Mouse (Mus musculus) embryonic facial prominence, embryonic 11.5 days (tissue): ENCODE data around the gene Txnrd1. TPM values are rescaled to one million over a fixed set of nuclear protein-coding genes. Genes with fewer than 3 reads are reported as not detected.
A peak's percentile ranks its signal among the peaks of the same experiment; 100 is the strongest.

Experiments
- ATAC-seq: fragments of 200-750 bp; cut with Nextera tagmentation; replicated peaks from 2 replicates; pipeline ENCODE4 v1.8.0; 2017; ENCODE audit warnings: low read depth; ENCODE audit not compliant: insufficient number of reproducible peaks, low FRiP score, low TSS enrichment
- DNase-seq: peaks from one replicate; pipeline ENCODE4 v3.0.0-alpha.2; 2015; ENCODE audit warnings: low spot score
- H3K27ac ChIP-seq: fragments of 300-500 bp; sonication (generic); replicated peaks from 2 replicates; pipeline ENCODE4 v1.5.1; 2014; ENCODE audit warnings: mild to moderate bottlenecking, low read depth, low read length, control low read depth
- H3K27me3 ChIP-seq: fragments of 300-500 bp; sonication (generic); 2 replicates; pipeline ENCODE4 v1.6.1; 2014; ENCODE audit warnings: mild to moderate bottlenecking, low read length, moderate library complexity, mixed read lengths; ENCODE audit not compliant: control insufficient read depth, insufficient read depth
- H3K36me3 ChIP-seq: fragments of 300-500 bp; sonication (generic); replicated peaks from 2 replicates; pipeline ENCODE4 v1.6.1; 2014; ENCODE audit warnings: low read depth, mild to moderate bottlenecking, low read length, moderate library complexity, mixed read lengths; ENCODE audit not compliant: control insufficient read depth, insufficient read depth
- H3K4me1 ChIP-seq: fragments of 300-500 bp; sonication (generic); 2 replicates; pipeline ENCODE4 v1.6.1; 2014; ENCODE audit warnings: low read length, mixed read lengths; ENCODE audit not compliant: control insufficient read depth, insufficient read depth
- H3K4me2 ChIP-seq: fragments of 300-500 bp; sonication (generic); 2 replicates; pipeline ENCODE4 v1.6.1; 2014; ENCODE audit warnings: low read depth, mild to moderate bottlenecking, control low read depth, low read length, moderate library complexity
- H3K4me3 ChIP-seq: fragments of 300-500 bp; sonication (generic); 2 replicates; pipeline ENCODE4 v1.5.1; 2014; ENCODE audit warnings: low read depth, low read length, control low read depth
- H3K9ac ChIP-seq: fragments of 300-500 bp; sonication (generic); replicated peaks from 2 replicates; pipeline ENCODE4 v1.6.1; 2014; ENCODE audit warnings: mild to moderate bottlenecking, control low read depth, low read length
- H3K9me3 ChIP-seq: fragments of 300-500 bp; sonication (generic); replicated peaks from 2 replicates; pipeline ENCODE4 v1.6.1; 2016; ENCODE audit warnings: mild to moderate bottlenecking, low read length, inconsistent platforms, mixed read lengths; ENCODE audit not compliant: control insufficient read depth
- WGBS: fragments of 180-500 bp; shearing (Covaris S2); extraction: QIAGEN DNeasy Blood & Tissue Kit; methylation state at CpG from one replicate; pipeline ENCODE4 v1.1.7; 2014; 5-methylcytosine and 5-hydroxymethylcytosine counted together
- polyA plus RNA-seq: library from polyadenylated mRNA; unstranded; fragments of >200 nt; fragmentation: Nextera tagmentation; extraction: Ambion mirVana; gene quantifications from 2 replicates; pipeline ENCODE4 v1.2.1, GENCODE M21; 2014

Gene Txnrd1
- polyA plus RNA-seq, 1 experiment from 2014 or later = 180 TPM

- Histone ChIP-seq H3K27ac (no peak overlapping the region), H3K9ac (no peak overlapping the region), H3K4me3 (no peak overlapping the region), H3K36me3 (no peaks in the 10 kb centered on the region), H3K4me2 (no peak overlapping the region), H3K4me1 (0 out of 2 replicates have a peak, but pooled peaks cover 3% of the 10 kb centered on the region), H3K27me3 (no peaks in the 10 kb centered on the region), H3K9me3 (no peaks in the 10 kb centered on the region)
- DNase-seq (no peak), ATAC-seq (no peak)
- WGBS = 79% methylated on average over 8 of the region's 8 CpGs
Observed at GRCm38 (mm10) chr10:82808891-82809290, 24.9 kb upstream of the Txnrd1 start.

DNA sequence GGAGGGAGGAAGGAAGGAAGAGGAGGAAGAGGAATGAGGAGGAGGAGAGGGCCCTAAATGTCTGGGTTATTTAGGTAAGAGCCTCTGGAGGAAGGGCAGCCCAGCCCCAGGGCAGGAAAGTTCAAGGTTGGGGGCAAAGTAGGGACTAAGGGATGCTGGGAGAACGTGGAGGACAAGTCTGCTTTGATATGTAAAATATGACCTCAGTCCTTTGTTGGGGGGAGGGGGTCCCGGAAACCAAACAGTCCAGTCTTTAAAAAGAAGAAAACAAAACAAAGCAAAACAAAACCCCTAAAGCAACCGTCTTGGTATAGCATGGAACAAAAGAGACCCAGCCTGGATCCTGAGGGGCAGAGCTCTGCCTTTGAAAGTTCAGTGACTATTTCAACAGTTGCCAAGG is 24.4 kb upstream of the Txnrd1 start:
- WGBS = 14% methylated on average over 3 of the region's 3 CpGs

DNA sequence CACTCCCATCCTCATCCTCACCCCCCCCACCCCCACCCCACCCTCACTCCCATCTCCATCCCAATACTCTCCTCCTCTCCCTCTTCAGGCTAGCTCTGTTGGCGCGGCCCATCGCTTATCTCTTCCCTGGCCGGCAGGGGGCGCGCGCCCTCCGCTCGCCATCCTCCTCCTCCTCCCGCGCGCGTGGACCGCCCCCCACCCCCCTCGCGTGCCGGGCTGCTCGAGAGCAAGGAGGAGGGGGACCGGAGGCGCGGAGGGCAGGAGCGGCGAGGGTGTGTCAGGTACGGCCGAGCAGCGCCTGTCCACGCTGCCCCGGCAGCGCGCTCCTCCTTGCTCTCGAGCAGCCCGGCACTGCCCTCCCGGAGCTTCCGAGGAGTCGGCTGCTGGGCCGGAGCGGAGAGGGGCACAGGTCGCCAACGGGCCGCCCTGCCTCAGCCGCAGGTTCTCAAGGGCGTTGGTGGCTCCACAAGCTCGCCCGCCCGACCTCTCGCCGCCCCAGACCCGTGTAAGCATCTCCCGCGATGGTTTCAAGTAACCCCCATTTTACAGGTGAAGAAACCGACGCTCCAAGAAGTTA is 21.8 kb upstream of the Txnrd1 start:
- Histone ChIP-seq H3K36me3 (no peaks in the 10 kb centered on the region), H3K4me1 (0 out of 2 replicates have a peak, but pooled peaks cover 3% of the 10 kb centered on the region), H3K4me2 (peak overlapping the region; percentile 71), H3K4me3 (peak overlapping the region; percentile 56), H3K27me3 (no peaks in the 10 kb centered on the region), H3K27ac (no peak overlapping the region), H3K9me3 (no peaks in the 10 kb centered on the region), H3K9ac (peak overlapping the region; percentile 67)
- peak; percentile 53; the same call in 1 of the 2 replicates for ATAC-seq
- DNase-seq = peak; percentile 85
- 10% methylated on average over 31 of the region's 52 CpGs for WGBS

More for the DNA sequence above, 24.4 kb upstream of the Txnrd1 start:
- ATAC-seq (no peak), DNase-seq (no peak)
- no peaks in the 10 kb centered on the region for H3K36me3 ChIP-seq
- no peak overlapping the region for H3K4me2 ChIP-seq
- no peaks in the 10 kb centered on the region for H3K9me3 ChIP-seq
- H3K27ac ChIP-seq = no peak overlapping the region
- 0 out of 2 replicates have a peak, but pooled peaks cover 3% of the 10 kb centered on the region for H3K4me1 ChIP-seq
- H3K9ac ChIP-seq = no peak overlapping the region
- no peaks in the 10 kb centered on the region for H3K27me3 ChIP-seq
- no peak overlapping the region for H3K4me3 ChIP-seq

- H3K4me1 ChIP-seq = 0 out of 2 replicates have a peak, but pooled peaks cover 3% of the 10 kb centered on the region
- no peak overlapping the region for H3K4me3 ChIP-seq
- no peaks in the 10 kb centered on the region for H3K27me3 ChIP-seq
- no peaks in the 10 kb centered on the region for H3K9me3 ChIP-seq
- H3K9ac ChIP-seq = no peak overlapping the region; the same call in 1 of the 2 replicates
- DNase-seq (peak; percentile 60), ATAC-seq (no peak)
- H3K36me3 ChIP-seq = no peaks in the 10 kb centered on the region
- no peak overlapping the region for H3K4me2 ChIP-seq
- H3K27ac ChIP-seq = no peak overlapping the region
- 33% methylated on average over 19 of the region's 19 CpGs for WGBS
Observed at GRCm38 (mm10) chr10:82814096-82814970, 19.4 kb upstream of the Txnrd1 start.

- Histone ChIP-seq H3K4me2 (no peak overlapping the region), H3K27ac (no peak overlapping the region), H3K4me3 (no peak overlapping the region), H3K27me3 (no peaks in the 10 kb centered on the region), H3K36me3 (no peaks in the 10 kb centered on the region), H3K4me1 (0 out of 2 replicates have a peak, but pooled peaks cover 3% of the 10 kb centered on the region), H3K9ac (no peak overlapping the region), H3K9me3 (no peaks in the 10 kb centered on the region)
- ATAC-seq (no peak), DNase-seq (no peak)
- WGBS = 76% methylated on average over 9 of the region's 9 CpGs
Observed at GRCm38 (mm10) chr10:82816441-82816840, 17.3 kb upstream of the Txnrd1 start.

GRCm38 (mm10) chr10:82817514-82817913 is 16.2 kb upstream of the Txnrd1 start:
- no peak overlapping the region for H3K4me3 ChIP-seq

DNA sequence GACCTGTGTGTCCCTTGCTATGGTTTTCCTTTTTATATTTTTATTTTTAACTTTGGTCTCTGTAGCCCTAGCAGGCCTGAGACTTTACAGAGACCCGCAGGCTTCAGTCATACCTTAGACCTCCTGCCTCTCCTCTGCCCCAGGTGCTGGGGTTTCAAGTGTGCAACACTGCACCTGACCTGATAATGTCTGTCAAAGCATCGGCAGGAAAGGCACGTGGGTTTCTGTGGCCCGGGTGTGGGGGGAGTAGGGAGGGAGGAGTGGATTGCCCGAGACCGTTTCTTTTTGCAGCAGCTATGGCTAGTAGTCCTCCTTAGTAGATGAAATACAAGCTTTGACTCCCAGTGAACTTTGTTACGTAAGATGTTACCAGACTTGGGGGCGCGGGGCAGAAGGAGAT is 15.8 kb upstream of the Txnrd1 start:
- H3K4me3 ChIP-seq = no peak overlapping the region
- no peak for ATAC-seq
- 0 out of 2 replicates have a peak, but pooled peaks cover 3% of the 10 kb centered on the region for H3K4me1 ChIP-seq
- 70% methylated on average over 9 of the region's 9 CpGs for WGBS
- no peaks in the 10 kb centered on the region for H3K9me3 ChIP-seq
- no peak for DNase-seq
- H3K27ac ChIP-seq = no peak overlapping the region
- no peaks in the 10 kb centered on the region for H3K27me3 ChIP-seq
- no peaks in the 10 kb centered on the region for H3K36me3 ChIP-seq
- no peak overlapping the region for H3K4me2 ChIP-seq
- no peak overlapping the region for H3K9ac ChIP-seq

More at GRCm38 (mm10) chr10:82817514-82817913, 16.2 kb upstream of the Txnrd1 start:
- Histone ChIP-seq H3K4me2 (no peak overlapping the region), H3K4me1 (0 out of 2 replicates have a peak, but pooled peaks cover 3% of the 10 kb centered on the region), H3K9me3 (no peaks in the 10 kb centered on the region), H3K27ac (no peak overlapping the region), H3K36me3 (no peaks in the 10 kb centered on the region), H3K9ac (no peak overlapping the region), H3K27me3 (no peaks in the 10 kb centered on the region)
- peak; percentile 29 for DNase-seq
- 80% methylated on average over 3 of the region's 3 CpGs for WGBS
- ATAC-seq = peak; percentile 78

GRCm38 (mm10) chr10:82818661-82819060 is 15.1 kb upstream of the Txnrd1 start:
- Histone ChIP-seq H3K9me3 (no peaks in the 10 kb centered on the region), H3K9ac (no peak overlapping the region), H3K4me2 (no peak overlapping the region), H3K27me3 (no peaks in the 10 kb centered on the region), H3K27ac (no peak overlapping the region), H3K4me1 (0 out of 2 replicates have a peak, but pooled peaks cover 3% of the 10 kb centered on the region), H3K36me3 (no peaks in the 10 kb centered on the region), H3K4me3 (no peak overlapping the region)
- 77% methylated on average over 6 of the region's 6 CpGs for WGBS
- ATAC-seq (no peak), DNase-seq (no peak)
